Mouse (Mus musculus) left cerebral cortex, adult 8-10 months (tissue): ENCODE results near the gene Gm11096. TPM values are rescaled to one million over a fixed set of nuclear protein-coding genes. Genes with fewer than 3 reads are reported as not detected.

Source experiments
- DNase-seq, 2 experiments: peaks; one replicate each; pipeline ENCODE4 v3.0.0; 2022; ENCODE audit warnings: low spot score in 2 of 2
- total RNA-seq, 4 experiments: library from RNA; stranded (reverse); gene quantifications; 2 replicates each; pipeline ENCODE4 v1.2.4; 2022

Gene Gm11096
- total RNA-seq, 4 experiments from 2014 or later, result not detected

- peak in 1 of 2 experiments; percentile 39 for DNase-seq
These were observed 39.0 kb downstream of the Gm11096 start for GRCm38 (mm10) chr17:81480351-81481161.

DNA sequence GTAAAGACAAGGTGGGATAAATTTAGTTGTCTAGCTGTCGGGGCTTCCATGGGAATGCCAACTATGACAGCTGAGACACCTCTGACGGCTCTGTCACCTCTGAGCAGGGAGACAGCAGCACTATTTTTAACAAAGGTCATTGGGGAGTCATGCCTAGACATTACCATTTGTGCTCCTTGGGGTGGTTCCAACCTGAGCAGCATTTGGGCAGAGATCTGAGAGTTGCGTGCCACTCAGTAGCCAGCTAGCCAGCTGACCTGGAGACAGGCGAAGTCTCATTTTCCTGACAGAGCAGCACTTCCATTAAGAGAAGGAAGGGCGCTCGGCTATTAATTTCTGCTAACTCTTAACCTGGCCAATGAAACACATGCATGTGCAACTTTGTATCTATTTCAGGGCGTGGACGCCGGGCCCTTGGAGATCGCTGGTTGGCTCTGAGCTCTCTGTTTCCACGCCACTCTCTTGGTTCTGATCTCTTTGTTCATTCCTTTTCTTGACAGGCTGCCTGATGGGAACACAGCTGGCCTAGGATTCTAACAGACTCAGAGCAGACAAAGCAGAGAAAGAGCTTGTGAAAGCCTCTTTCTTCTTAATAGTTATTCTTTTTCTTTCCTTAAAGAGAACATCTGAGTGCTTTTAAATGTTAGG lies 40.4 kb downstream of the Gm11096 start:
- DNase-seq, result no peak

GRCm38 (mm10) chr17:81486388-81486787 lies 44.8 kb downstream of the Gm11096 start:
- DNase-seq, result no peak
